Mouse (Mus musculus) myocyte (in vitro differentiated cells): ENCODE results near the gene Sertad4. TPM values are rescaled to one million over a fixed set of nuclear protein-coding genes. Genes with fewer than 3 reads are reported as not detected.

Experiments
- H3K27me3 ChIP-seq: one replicate; pipeline ENCODE4 v1.6.1; 2011; ENCODE audit not compliant: control insufficient read depth, insufficient read depth, insufficient read length
- H3K36me3 ChIP-seq: one replicate; pipeline ENCODE4 v1.6.1; 2011; ENCODE audit not compliant: control insufficient read depth, insufficient read depth
- H3K4me2 ChIP-seq: one replicate; pipeline ENCODE4 v1.6.1; 2011; ENCODE audit warnings: low read depth, control low read depth
- H3K4me3 ChIP-seq: one replicate; pipeline ENCODE4 v1.5.1; 2011; ENCODE audit warnings: mild to moderate bottlenecking, control low read depth, moderate library complexity
- H3K79me2 ChIP-seq: one replicate; pipeline ENCODE4 v1.6.1; 2011; ENCODE audit not compliant: control insufficient read depth, insufficient read depth
- H3ac ChIP-seq: one replicate; pipeline ENCODE4 v1.6.1; 2011; ENCODE audit not compliant: control insufficient read depth, insufficient read length
- CEBPB ChIP-seq: IDR thresholded peaks from 2 replicates; pipeline ENCODE4 v1.6.1; 2011; ENCODE audit warnings: mild to moderate bottlenecking, moderate library complexity; ENCODE audit not compliant: poor library complexity, insufficient read depth, severe bottlenecking
- E2F4 ChIP-seq: IDR thresholded peaks from one replicate; pipeline ENCODE4 v1.6.1; 2011; ENCODE audit warnings: mild to moderate bottlenecking, control low read depth, moderate library complexity; ENCODE audit not compliant: insufficient read depth
- MAX ChIP-seq: IDR thresholded peaks from one replicate; pipeline ENCODE4 v1.6.1; 2011; ENCODE audit warnings: low read depth, mild to moderate bottlenecking, control low read depth
- MYOD1 ChIP-seq, 3 experiments: IDR thresholded peaks; one replicate each; pipeline ENCODE4 v1.6.1; 2011; ENCODE audit warnings: control low read depth in 2 of 3, low read depth in 2 of 3, mild to moderate bottlenecking in 2 of 3, moderate library complexity in 1 of 3; ENCODE audit not compliant: insufficient read length in 2 of 3, control insufficient read depth in 1 of 3
- MYOG ChIP-seq, 3 experiments: IDR thresholded peaks; one replicate each; pipeline ENCODE4 v1.6.1; 2011; ENCODE audit warnings: control low read depth in 2 of 3, low read depth in 2 of 3, mild to moderate bottlenecking in 2 of 3; ENCODE audit not compliant: insufficient read length in 2 of 3, control insufficient read depth in 1 of 3, insufficient read depth in 1 of 3
- POLR2A ChIP-seq: IDR thresholded peaks from one replicate; pipeline ENCODE4 v1.6.1; 2011; ENCODE audit warnings: low read depth, mild to moderate bottlenecking, control low read depth, moderate library complexity; ENCODE audit not compliant: insufficient read length
- POLR2AphosphoS2 ChIP-seq: IDR thresholded peaks from one replicate; pipeline ENCODE4 v1.6.1; 2011; ENCODE audit warnings: low read depth, control low read depth; ENCODE audit not compliant: insufficient read length
- REST ChIP-seq: IDR thresholded peaks from one replicate; pipeline ENCODE4 v1.6.1; 2011; ENCODE audit warnings: mild to moderate bottlenecking, control low read depth, moderate library complexity; ENCODE audit not compliant: insufficient read depth, insufficient read length
- SRF ChIP-seq: IDR thresholded peaks from one replicate; pipeline ENCODE4 v1.6.1; 2011; ENCODE audit warnings: low read depth; ENCODE audit not compliant: control insufficient read depth, insufficient read length
- TCF12 ChIP-seq: IDR thresholded peaks from one replicate; pipeline ENCODE4 v1.6.1; 2011; ENCODE audit warnings: mild to moderate bottlenecking, control low read depth; ENCODE audit not compliant: poor library complexity, insufficient read depth, severe bottlenecking
- TCF3 ChIP-seq: IDR thresholded peaks from one replicate; pipeline ENCODE4 v1.6.1; 2011; ENCODE audit warnings: low read depth, control low read depth; ENCODE audit not compliant: insufficient read length
- USF1 ChIP-seq: IDR thresholded peaks from one replicate; pipeline ENCODE4 v1.6.1; 2011; ENCODE audit warnings: low read depth, mild to moderate bottlenecking, control low read depth, moderate library complexity
- polyA plus RNA-seq: library from polyadenylated mRNA; unstranded; fragments of >200 nt; fragmentation: generic; extraction: Trizol; gene quantifications from one replicate; pipeline ENCODE4 v1.2.1, GENCODE M21; 2012; ENCODE audit warnings: missing spikeins

The Sertad4 gene
- polyA plus RNA-seq, 1 experiment, result 21.3 TPM

DNA sequence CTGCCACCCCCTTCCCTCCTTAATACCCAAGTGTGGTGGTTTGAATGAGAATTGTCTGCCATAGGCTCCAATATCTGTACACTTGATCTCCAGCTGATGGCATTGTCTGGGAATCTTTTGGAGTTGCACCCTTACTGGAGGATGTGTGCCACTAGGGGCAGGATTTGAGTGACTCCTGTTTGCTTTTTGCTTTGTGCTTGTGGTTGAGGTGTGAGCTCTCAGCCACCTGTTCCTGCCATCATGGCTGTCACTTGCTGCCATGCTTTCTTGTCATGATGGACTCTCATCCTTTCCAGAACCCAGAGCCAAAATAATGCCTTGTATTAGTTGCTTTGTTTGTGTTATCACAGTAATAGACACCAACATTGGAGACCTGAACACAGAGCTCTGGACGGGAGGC lies 14.2 kb upstream of the Sertad4 start:
- TF ChIP-seq MYOD1 (IDR thresholded peaks at IDR 0.05; ENCODE audit: control insufficient read depth in 1 of 3, insufficient read length in 2 of 3, low read depth in 2 of 3) (peak; percentile 38 to 90 (median 82)), MAX (no peak), E2F4 (no peak)
- H3K4me3 ChIP-seq, result no peak overlapping the region
- H3K4me2 ChIP-seq, result no peak overlapping the region
- H3K36me3 ChIP-seq, result no peaks in the 10 kb centered on the region
- no peaks in the 10 kb centered on the region for H3K27me3 ChIP-seq
- H3ac ChIP-seq, result no peak overlapping the region
- no peaks in the 10 kb centered on the region for H3K79me2 ChIP-seq

DNA sequence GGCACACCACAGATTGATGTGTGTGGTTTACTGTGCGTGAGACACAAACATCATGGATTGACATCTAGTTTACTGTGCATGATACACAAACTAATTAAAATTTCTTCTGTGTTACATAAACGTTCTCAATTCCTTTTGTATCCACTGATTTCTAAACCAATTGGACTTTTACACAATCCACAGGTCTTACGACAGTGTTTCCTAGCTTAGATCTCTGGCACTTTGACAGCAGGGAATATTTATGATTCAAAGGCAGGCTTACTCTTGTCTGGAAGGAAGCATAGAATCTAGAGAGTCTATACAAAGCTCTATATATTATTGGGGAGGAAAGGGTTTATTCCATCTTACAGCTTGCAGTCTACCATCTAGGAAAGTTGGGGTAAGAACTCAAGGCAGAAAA lies 8.9 kb upstream of the Sertad4 start:
- no peak for TF ChIP-seq MAX
- no peak for TF ChIP-seq MYOD1 (IDR thresholded peaks at IDR 0.05; ENCODE audit: control insufficient read depth in 1 of 3, insufficient read length in 2 of 3, low read depth in 2 of 3)
- TF ChIP-seq E2F4, result no peak
- TF ChIP-seq TCF3, result no peak
- no peak for TF ChIP-seq POLR2AphosphoS2
- TF ChIP-seq POLR2A, result no peak
- TF ChIP-seq REST, result no peak
- no peak for TF ChIP-seq USF1
- TF ChIP-seq CEBPB, result no peak
- TF ChIP-seq SRF, result no peak
- no peak for TF ChIP-seq MYOG (IDR thresholded peaks at IDR 0.05; ENCODE audit: control insufficient read depth in 1 of 3, insufficient read depth in 1 of 3, insufficient read length in 2 of 3, low read depth in 2 of 3)
- TF ChIP-seq TCF12, result no peak
- Histone ChIP-seq H3K27me3 (no peaks in the 10 kb centered on the region), H3K36me3 (no peaks in the 10 kb centered on the region), H3ac (no peak overlapping the region), H3K4me3 (no peak overlapping the region), H3K79me2 (no peaks in the 10 kb centered on the region), H3K4me2 (no peak overlapping the region)

DNA sequence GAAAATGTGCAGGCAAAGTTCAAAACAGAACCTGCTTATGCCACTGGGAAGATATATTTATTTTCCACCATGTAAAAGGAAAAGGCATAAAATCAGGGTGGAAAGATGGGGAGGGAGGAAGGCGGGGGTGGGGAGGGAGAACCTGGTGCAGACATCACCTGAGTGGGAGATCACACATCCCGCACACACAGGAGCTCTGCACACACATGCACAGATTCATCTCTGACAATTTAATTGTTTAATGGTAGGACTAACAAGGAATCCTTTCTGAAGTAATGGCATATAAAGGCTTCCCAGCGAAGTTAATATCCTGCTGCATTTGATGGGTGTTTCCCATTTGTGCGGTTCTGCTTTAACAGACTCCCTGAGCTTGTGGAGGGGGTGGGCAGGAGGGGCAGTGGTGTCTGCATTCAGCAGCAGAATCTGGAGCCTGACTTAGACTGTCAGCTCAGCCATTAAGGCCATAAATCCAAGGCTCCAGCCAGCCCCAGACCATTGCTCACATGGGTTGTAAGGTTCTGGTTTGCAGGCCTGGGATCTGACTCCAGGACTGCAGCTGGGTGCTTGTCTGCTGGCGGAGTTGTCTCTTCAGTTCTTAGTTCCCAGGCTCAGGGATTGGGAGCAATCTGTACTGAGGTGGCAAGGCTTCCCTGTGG lies 5.9 kb upstream of the Sertad4 start:
- Histone ChIP-seq H3K36me3 (no peaks in the 10 kb centered on the region), H3ac (no peak overlapping the region), H3K27me3 (no peaks in the 10 kb centered on the region), H3K79me2 (no peaks in the 10 kb centered on the region), H3K4me3 (no peak overlapping the region), H3K4me2 (no peak overlapping the region)
- TF ChIP-seq E2F4, result no peak
- no peak for TF ChIP-seq MYOG (IDR thresholded peaks at IDR 0.05; ENCODE audit: control insufficient read depth in 1 of 3, insufficient read depth in 1 of 3, insufficient read length in 2 of 3, low read depth in 2 of 3)
- no peak for TF ChIP-seq USF1
- TF ChIP-seq MAX, result no peak
- no peak for TF ChIP-seq CEBPB
- no peak for TF ChIP-seq MYOD1 (IDR thresholded peaks at IDR 0.05; ENCODE audit: control insufficient read depth in 1 of 3, insufficient read length in 2 of 3, low read depth in 2 of 3)
- TF ChIP-seq TCF12, result no peak
- TF ChIP-seq POLR2AphosphoS2, result no peak
- TF ChIP-seq REST, result no peak
- no peak for TF ChIP-seq SRF
- TF ChIP-seq TCF3, result no peak
- no peak for TF ChIP-seq POLR2A

DNA sequence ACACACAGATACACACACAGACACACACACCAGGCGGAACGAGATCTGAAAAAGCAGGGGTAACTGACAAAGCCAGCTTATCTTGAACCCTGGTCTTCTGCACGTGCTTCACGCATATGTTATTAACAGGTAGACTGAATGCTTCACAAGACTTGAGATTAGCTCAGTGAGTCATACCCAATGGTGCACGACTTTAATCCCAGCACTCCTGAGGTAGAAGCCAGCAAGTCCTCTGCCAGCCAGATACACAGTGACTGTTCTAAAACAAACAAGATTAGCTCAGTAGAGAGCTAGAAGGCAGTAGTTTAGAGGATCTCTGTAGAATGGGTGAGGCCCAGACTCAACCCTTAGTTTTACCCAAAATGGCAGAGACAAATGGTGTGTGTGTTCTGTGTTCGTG lies 4.7 kb upstream of the Sertad4 start:
- Histone ChIP-seq H3K79me2 (no peaks in the 10 kb centered on the region), H3K4me3 (no peak overlapping the region), H3K36me3 (no peaks in the 10 kb centered on the region), H3ac (no peak overlapping the region), H3K4me2 (no peak overlapping the region), H3K27me3 (no peaks in the 10 kb centered on the region)
- TF ChIP-seq E2F4, result no peak
- TF ChIP-seq TCF3, result no peak
- TF ChIP-seq SRF, result no peak

DNA sequence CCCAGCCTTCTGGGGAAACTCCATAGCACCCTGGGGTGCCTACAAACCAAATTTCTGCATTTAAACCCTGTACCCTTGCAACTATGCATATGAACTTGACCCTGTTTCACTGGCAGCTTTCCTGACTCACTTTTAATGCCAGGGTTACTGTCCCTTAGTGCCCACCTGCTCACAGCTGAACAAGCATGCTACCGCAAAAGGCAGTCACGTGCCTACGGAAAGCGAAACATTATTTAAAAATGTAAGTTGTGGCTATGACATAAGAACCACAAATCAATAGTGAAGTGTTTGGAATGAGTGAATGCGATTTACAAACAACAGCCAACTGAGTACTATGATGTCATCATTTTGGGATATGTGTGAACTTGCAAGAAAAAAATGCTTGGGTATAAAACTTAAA lies 2.0 kb upstream of the Sertad4 start:
- Histone ChIP-seq H3K4me3 (no peak overlapping the region), H3K79me2 (peaks cover 22% of the 10 kb centered on the region), H3K36me3 (no peaks in the 10 kb centered on the region), H3K27me3 (no peaks in the 10 kb centered on the region), H3K4me2 (peak overlapping the region; percentile 82), H3ac (no peak overlapping the region)
- TF ChIP-seq TCF3 (no peak), MYOG (IDR thresholded peaks at IDR 0.05; ENCODE audit: control insufficient read depth in 1 of 3, insufficient read depth in 1 of 3, insufficient read length in 2 of 3, low read depth in 2 of 3) (peak in 1 of 3 experiments; percentile 18), MYOD1 (IDR thresholded peaks at IDR 0.05; ENCODE audit: control insufficient read depth in 1 of 3, insufficient read length in 2 of 3, low read depth in 2 of 3) (peak in 2 of 3 experiments; percentile 36 to 37), POLR2A (no peak), USF1 (peak; percentile 55), MAX (no peak), CEBPB (no peak)
